Mouse (Mus musculus) lung, postnatal 0 days (tissue): ENCODE measurements around the gene Ncbp3. TPM values are rescaled to one million over a fixed set of nuclear protein-coding genes. Genes with fewer than 3 reads are reported as not detected.

ENCODE experiments used
- ATAC-seq: fragments of 200-750 bp; cut with Nextera tagmentation; 2 replicates; pipeline ENCODE4 v1.8.0; 2017; ENCODE audit warnings: moderate library complexity
- DNase-seq: peaks from one replicate; pipeline ENCODE4 v3.0.0-alpha.2; 2016; ENCODE audit warnings: low spot score
- H3K27ac ChIP-seq: fragments of 300-500 bp; sonication (generic); 2 replicates; pipeline ENCODE4 v1.5.1; 2014; ENCODE audit warnings: antibody characterized with exemption, mild to moderate bottlenecking, low read length, mixed read lengths
- H3K27me3 ChIP-seq: fragments of 300-500 bp; sonication (generic); replicated peaks from 2 replicates; pipeline ENCODE4 v1.6.1; 2014; ENCODE audit warnings: low read length, mixed read lengths; ENCODE audit not compliant: insufficient read depth
- H3K36me3 ChIP-seq: fragments of 300-500 bp; sonication (generic); 2 replicates; pipeline ENCODE4 v1.6.1; 2014; ENCODE audit warnings: low read length, mixed read lengths; ENCODE audit not compliant: insufficient read depth
- H3K4me1 ChIP-seq: fragments of 300-500 bp; sonication (generic); 2 replicates; pipeline ENCODE4 v1.6.1; 2014; ENCODE audit warnings: antibody characterized with exemption, low read depth, low read length, mixed read lengths; ENCODE audit not compliant: insufficient read depth
- H3K4me2 ChIP-seq: fragments of 300-500 bp; sonication (generic); replicated peaks from 2 replicates; pipeline ENCODE4 v1.6.1; 2014; ENCODE audit warnings: low read depth, mild to moderate bottlenecking, low read length, moderate library complexity, mixed read lengths
- H3K4me3 ChIP-seq: fragments of 300-500 bp; sonication (generic); 2 replicates; pipeline ENCODE4 v1.5.1; 2014; ENCODE audit warnings: low read depth, low read length
- H3K9ac ChIP-seq: fragments of 300-500 bp; sonication (generic); replicated peaks from 2 replicates; pipeline ENCODE4 v1.6.1; 2014; ENCODE audit warnings: low read depth, mild to moderate bottlenecking
- H3K9me3 ChIP-seq: fragments of 300-500 bp; sonication (generic); 2 replicates; pipeline ENCODE4 v1.6.1; 2016; ENCODE audit warnings: low read length, mixed read lengths
- CTCF ChIP-seq: IDR thresholded peaks from 2 replicates; pipeline ENCODE4 v1.5.1; 2016; ENCODE audit warnings: antibody characterized with exemption, mild to moderate bottlenecking
- EP300 ChIP-seq: IDR thresholded peaks from 2 replicates; pipeline ENCODE4 v1.6.1; 2016; ENCODE audit warnings: antibody characterized with exemption, mild to moderate bottlenecking, control low read depth
- WGBS: fragments of 180-500 bp; shearing (Covaris S2); extraction: QIAGEN DNeasy Blood & Tissue Kit; methylation state at CpG from one replicate; pipeline ENCODE4 v1.1.7; 2014; 5-methylcytosine and 5-hydroxymethylcytosine counted together
- polyA plus RNA-seq: library from polyadenylated mRNA; unstranded; fragments of >200 nt; fragmentation: Nextera tagmentation; extraction: Ambion mirVana; gene quantifications from 2 replicates; pipeline ENCODE4 v1.2.1, GENCODE M21; 2015

Ncbp3 gene
- polyA plus RNA-seq = 5.3 and 6.5 TPM in 2 replicates

DNA sequence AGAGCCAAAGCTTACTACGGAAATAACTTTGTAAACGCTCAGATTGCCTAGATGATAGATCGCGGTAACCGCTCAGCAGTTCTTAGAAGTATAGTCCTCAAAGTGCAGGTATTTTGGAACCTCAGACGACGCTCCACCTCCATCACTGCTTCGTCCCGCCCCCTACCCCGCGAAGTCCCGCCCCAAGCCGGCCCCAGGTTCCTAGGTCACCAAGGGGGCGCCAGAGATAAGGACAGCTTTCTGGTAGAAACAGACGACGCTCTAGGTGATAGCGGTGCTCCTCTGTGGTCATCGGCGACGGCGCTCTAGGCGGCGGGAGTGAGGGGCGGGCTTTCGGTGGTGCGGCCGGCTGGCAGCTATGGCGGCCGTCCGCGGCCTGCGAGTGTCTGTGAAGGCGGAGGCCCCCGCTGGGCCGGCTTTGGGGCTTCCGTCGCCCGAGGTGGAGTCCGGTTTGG lies at the start of gene Ncbp3:
Ncbp3 (plus strand) TSS at position 242 of the 455 bp plus-strand sequence.
- 2% methylated on average over 39 of the region's 39 CpGs for WGBS
- H3K9ac ChIP-seq = peak within 1 kb of the TSS; percentile 92
- H3K4me3 ChIP-seq = peak within 1 kb of the TSS; percentile 99
- H3K9me3 ChIP-seq = no peaks in the 10 kb centered on the region
- peaks cover 6% of the 10 kb centered on the region; the same call in 1 of the 2 replicates for H3K4me1 ChIP-seq
- H3K4me2 ChIP-seq = peak within 1 kb of the TSS; percentile 58
- H3K27ac ChIP-seq = peak within 1 kb of the TSS; percentile 93
- DNase-seq (peak; percentile 98), ATAC-seq (peak; percentile 96)
- H3K27me3 ChIP-seq = no peaks in the 10 kb centered on the region
- peaks cover 7% of the 10 kb centered on the region; the same call in 1 of the 2 replicates for H3K36me3 ChIP-seq
- TF ChIP-seq EP300 (peak; percentile 55; the same call in 1 of the 2 replicates), CTCF (peak; percentile 84)

GRCm38 (mm10) chr11:72998771-72999170 lies 48.8 kb upstream of the Ncbp3 start, which contains the start of gene P2rx1:
P2rx1 (plus strand) TSS chr11:72999103.
- no peaks in the 10 kb centered on the region for H3K27me3 ChIP-seq
- no peaks in the 10 kb centered on the region for H3K36me3 ChIP-seq
- no peak within 1 kb of the TSS for H3K4me2 ChIP-seq
- no peaks in the 10 kb centered on the region for H3K9me3 ChIP-seq
- no peak within 1 kb of the TSS for H3K27ac ChIP-seq
- WGBS = 26% methylated on average over 8 of the region's 8 CpGs
- H3K4me3 ChIP-seq = no peak within 1 kb of the TSS
- H3K4me1 ChIP-seq = peaks cover 6% of the 10 kb centered on the region; the same call in 1 of the 2 replicates
- DNase-seq (no peak), ATAC-seq (peak; percentile 64)
- no peak within 1 kb of the TSS for H3K9ac ChIP-seq
- TF ChIP-seq EP300 (no peak), CTCF (peak; percentile 29; the same call in 1 of the 2 replicates)

GRCm38 (mm10) chr11:73001029-73001428 lies 46.6 kb upstream of the Ncbp3 start:
- TF ChIP-seq EP300 (no peak), CTCF (peak; percentile 98)
- H3K27ac ChIP-seq = no peak overlapping the region
- no peaks in the 10 kb centered on the region for H3K9me3 ChIP-seq
- WGBS = 13% methylated on average over 6 of the region's 6 CpGs
- peak; percentile 83 for DNase-seq
- peaks cover 6% of the 10 kb centered on the region; the same call in 1 of the 2 replicates for H3K4me1 ChIP-seq
- H3K9ac ChIP-seq = no peak overlapping the region
- H3K4me3 ChIP-seq = no peak overlapping the region
- H3K4me2 ChIP-seq = no peak overlapping the region
- peak; percentile 69 for ATAC-seq
- no peaks in the 10 kb centered on the region for H3K36me3 ChIP-seq
- no peaks in the 10 kb centered on the region for H3K27me3 ChIP-seq

GRCm38 (mm10) chr11:73006377-73006776 lies 41.2 kb upstream of the Ncbp3 start:
- no peak overlapping the region for H3K27ac ChIP-seq
- peak; percentile 91 for DNase-seq

GRCm38 (mm10) chr11:73007113-73007512 lies 40.5 kb upstream of the Ncbp3 start:
- no peaks in the 10 kb centered on the region for H3K36me3 ChIP-seq
- ATAC-seq = no peak
- H3K4me2 ChIP-seq = no peak overlapping the region
- no peaks in the 10 kb centered on the region for H3K9me3 ChIP-seq
- no peak for DNase-seq
- 40% methylated on average over 3 of the region's 3 CpGs for WGBS
- no peak overlapping the region for H3K27ac ChIP-seq
- no peaks in the 10 kb centered on the region for H3K4me1 ChIP-seq
- no peak overlapping the region for H3K9ac ChIP-seq
- no peaks in the 10 kb centered on the region; the same call in 1 of the 2 replicates for H3K27me3 ChIP-seq
- no peak for TF ChIP-seq EP300
- no peak for TF ChIP-seq CTCF
- H3K4me3 ChIP-seq = no peak overlapping the region

More at GRCm38 (mm10) chr11:73006377-73006776, 41.2 kb upstream of the Ncbp3 start:
- H3K9me3 ChIP-seq = no peaks in the 10 kb centered on the region
- no peaks in the 10 kb centered on the region for H3K36me3 ChIP-seq
- H3K27me3 ChIP-seq = no peaks in the 10 kb centered on the region; the same call in 1 of the 2 replicates
- H3K4me1 ChIP-seq = no peaks in the 10 kb centered on the region
- H3K4me3 ChIP-seq = no peak overlapping the region
- no peak overlapping the region for H3K9ac ChIP-seq
- TF ChIP-seq EP300 (no peak), CTCF (peak; percentile 92)
- peak; percentile 69 for ATAC-seq
- H3K4me2 ChIP-seq = no peak overlapping the region
- WGBS = 0% methylated on average over 2 of the region's 2 CpGs

DNA sequence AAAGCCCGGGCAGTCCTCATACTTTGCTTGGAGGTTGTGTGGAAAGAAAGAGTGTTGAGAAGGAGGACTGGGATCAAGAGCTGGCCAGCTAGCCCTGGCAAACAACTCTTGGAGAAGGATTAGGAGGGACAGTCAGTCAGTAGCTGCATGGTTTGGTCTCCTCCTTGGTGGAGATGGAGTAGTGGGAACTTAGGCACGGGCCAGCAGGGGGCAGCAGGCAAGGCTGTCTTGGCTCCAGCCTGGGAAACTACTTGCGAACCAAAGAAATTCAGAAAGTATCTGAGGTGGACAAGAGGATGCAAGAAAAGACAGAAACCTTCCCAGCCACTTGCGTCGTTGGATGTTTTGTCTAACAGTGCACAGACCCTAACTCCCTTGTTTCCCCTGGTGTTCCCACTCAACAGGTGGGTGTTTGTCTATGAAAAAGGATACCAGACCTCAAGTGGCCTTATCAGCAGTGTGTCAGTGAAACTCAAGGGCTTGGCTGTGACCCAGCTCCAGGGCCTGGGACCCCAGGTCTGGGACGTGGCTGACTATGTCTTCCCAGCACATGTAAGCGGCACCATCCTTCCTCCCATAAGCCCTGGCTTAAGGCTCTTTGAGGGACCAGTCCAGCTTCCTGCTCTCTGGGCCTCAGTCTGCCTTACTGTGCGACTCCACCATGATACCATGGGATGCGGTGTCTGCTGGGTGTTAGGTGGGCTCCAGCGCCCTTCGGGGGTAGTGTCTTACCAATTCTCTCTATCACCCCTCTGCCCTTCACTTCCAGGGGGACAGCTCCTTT lies 39.7 kb upstream of the Ncbp3 start:
- Histone ChIP-seq H3K4me1 (no peaks in the 10 kb centered on the region), H3K4me3 (no peak overlapping the region), H3K9me3 (no peaks in the 10 kb centered on the region), H3K27me3 (no peaks in the 10 kb centered on the region; the same call in 1 of the 2 replicates), H3K36me3 (no peaks in the 10 kb centered on the region), H3K9ac (no peak overlapping the region), H3K4me2 (no peak overlapping the region), H3K27ac (no peak overlapping the region)
- DNase-seq (peak; percentile 76), ATAC-seq (peak; percentile 70)
- WGBS = 50% methylated on average over 11 of the region's 11 CpGs
- no peak for TF ChIP-seq EP300
- peak; percentile 89 for TF ChIP-seq CTCF
